Mouse (Mus musculus) CD8-positive naive resting alpha-beta T cell, adult 57 days (primary cell): Measurements from ENCODE around the gene Olfr1382. TPM values are rescaled to one million over a fixed set of nuclear protein-coding genes. Genes with fewer than 3 reads are reported as not detected.

Experiments used
- total RNA-seq: library from RNA; stranded (reverse); gene quantifications from one replicate; pipeline ENCODE4 v1.2.4, GENCODE M21; 2023

Olfr1382 gene
- not detected for total RNA-seq

GRCm38 (mm10) chr11:49527947-49528346 lies at the start of gene Olfr1382:
Gene Olfr1382, plus strand, starts transcription at chr11:49528247.

GRCm38 (mm10) chr11:49488770-49489169 lies 39.3 kb upstream of the Olfr1382 start, which contains the start of gene Olfr1385:
Gene Olfr1385, plus strand, starts transcription at chr11:49489070.

GRCm38 (mm10) chr11:49519348-49519747 lies 8.7 kb upstream of the Olfr1382 start, which contains the start of gene Olfr1383:
Gene Olfr1383, plus strand, starts transcription at chr11:49519648.

GRCm38 (mm10) chr11:49543149-49543548 lies 15.1 kb downstream of the Olfr1382 start, which contains the start of gene Olfr1381:
Gene Olfr1381, plus strand, starts transcription at chr11:49543449.

GRCm38 (mm10) chr11:49556578-49556977 lies 28.5 kb downstream of the Olfr1382 start, which contains the start of gene Olfr1380:
Gene Olfr1380, plus strand, starts transcription at chr11:49556878.

Other genes starting within 250 kb of the Olfr1382 start
- not detected for gene Olfr1393, start 249.9 kb upstream of the Olfr1382 start, total RNA-seq
- not detected for gene Olfr1392, start 243.0 kb upstream of the Olfr1382 start, total RNA-seq
- not detected for gene Olfr10, start 223.5 kb upstream of the Olfr1382 start, total RNA-seq
- gene Olfr1391, start 205.5 kb upstream of the Olfr1382 start, total RNA-seq = not detected
- not detected for gene Olfr1390, start 193.1 kb upstream of the Olfr1382 start, total RNA-seq
- gene Olfr1389, start 105.2 kb upstream of the Olfr1382 start, total RNA-seq = not detected
- gene Olfr1388, start 91.6 kb upstream of the Olfr1382 start, total RNA-seq = not detected
- not detected for gene Olfr1387, start 72.9 kb upstream of the Olfr1382 start, total RNA-seq
- gene Olfr1386, start 63.2 kb upstream of the Olfr1382 start, total RNA-seq = not detected
- gene Olfr1385, start 39.2 kb upstream of the Olfr1382 start, total RNA-seq = not detected
- gene Olfr1384, start 21.5 kb upstream of the Olfr1382 start, total RNA-seq = not detected
- gene Olfr1383, start 8.6 kb upstream of the Olfr1382 start, total RNA-seq = not detected
- not detected for gene Olfr1381, start 15.2 kb downstream of the Olfr1382 start, total RNA-seq
- gene Olfr1380, start 28.6 kb downstream of the Olfr1382 start, total RNA-seq = not detected
- not detected for gene Flt4, start 81.0 kb downstream of the Olfr1382 start, total RNA-seq
- not detected for gene Scgb3a1, start 135.4 kb downstream of the Olfr1382 start, total RNA-seq
- gene Cnot6, start 184.5 kb downstream of the Olfr1382 start, total RNA-seq = 71.9 TPM